Mouse (Mus musculus): ENCODE data around the gene Rffl. TPM values are rescaled to one million over a fixed set of nuclear protein-coding genes. Genes with fewer than 3 reads are reported as not detected.

Gene Rffl
- 11.5 and 12.0 TPM in 2 replicates for polyA plus RNA-seq (2016; fragmentation: Nextera tagmentation; extraction: Ambion mirVana)

DNA sequence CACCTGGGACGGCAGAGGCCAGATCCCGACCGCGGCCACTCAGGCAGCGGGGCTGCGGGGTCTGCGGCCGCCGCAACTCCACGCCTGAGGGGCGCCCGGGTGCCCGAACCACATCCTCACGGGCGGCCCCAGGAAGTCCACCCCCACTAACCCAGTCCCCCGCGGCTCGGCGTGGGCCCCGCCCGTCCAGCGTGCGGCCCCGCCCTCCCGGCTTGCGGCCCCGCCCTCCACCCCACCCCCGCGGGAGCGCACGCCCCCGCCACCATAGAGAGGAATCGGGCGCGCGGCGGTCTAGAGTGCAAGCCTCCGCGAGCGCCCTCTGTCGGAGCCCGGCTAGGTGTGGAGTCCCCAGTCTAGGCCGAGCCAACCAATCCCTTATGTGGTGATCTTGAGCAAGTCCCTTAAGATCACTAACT is at the start of gene Rffl:
Rffl (minus strand) TSS at position 180 of the 416 bp plus-strand sequence.
- H3K9me3 ChIP-seq (replicated peaks), result no peaks in the 10 kb centered on the region
- under 1% methylated on average over 43 of the region's 43 CpGs for WGBS
- H3K27ac ChIP-seq (replicated peaks), result peak within 1 kb of the TSS; percentile 87
- 0 out of 2 replicates have a peak, but pooled peaks cover 6% of the 10 kb centered on the region for H3K27me3 ChIP-seq (ENCODE audit: low read depth, poor library complexity, severe bottlenecking)
- H3K4me3 ChIP-seq, result peak within 1 kb of the TSS; percentile 87
- peaks cover 16% of the 10 kb centered on the region for H3K4me1 ChIP-seq
- peak; percentile 91 for DNase-seq (ENCODE audit: low spot score)
- H3K36me3 ChIP-seq, result no peaks in the 10 kb centered on the region

DNA sequence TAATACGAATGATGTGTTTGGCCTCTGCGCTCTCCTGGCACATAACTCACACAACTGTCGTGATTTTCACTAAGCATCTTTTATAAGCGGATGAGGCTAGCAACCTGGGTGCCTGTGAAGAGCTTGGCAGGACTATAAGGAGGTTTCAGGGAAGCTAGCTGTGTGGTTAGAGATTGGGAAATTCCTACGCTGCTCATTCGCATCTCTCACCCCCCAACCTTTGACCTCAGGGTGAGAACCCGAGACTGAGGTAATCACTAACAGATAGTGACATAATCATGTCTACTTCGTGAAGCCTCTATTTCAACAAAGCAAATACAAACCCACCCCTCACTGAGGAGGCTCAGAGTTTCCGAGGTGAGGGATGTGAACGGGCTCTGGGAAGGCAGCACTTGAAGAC is 49.8 kb upstream of the Rffl start:
- Histone ChIP-seq H3K27me3 (ENCODE audit: low read depth, poor library complexity, severe bottlenecking) (peaks cover 14% of the 10 kb centered on the region), H3K36me3 (no peaks in the 10 kb centered on the region), H3K4me3 (no peak overlapping the region), H3K4me1 (no peaks in the 10 kb centered on the region), H3K27ac (replicated peaks) (no peak overlapping the region), H3K9me3 (replicated peaks) (no peaks in the 10 kb centered on the region)
- no peak for DNase-seq (ENCODE audit: low spot score)
- WGBS, result 56% methylated on average over 10 of the region's 10 CpGs

DNA sequence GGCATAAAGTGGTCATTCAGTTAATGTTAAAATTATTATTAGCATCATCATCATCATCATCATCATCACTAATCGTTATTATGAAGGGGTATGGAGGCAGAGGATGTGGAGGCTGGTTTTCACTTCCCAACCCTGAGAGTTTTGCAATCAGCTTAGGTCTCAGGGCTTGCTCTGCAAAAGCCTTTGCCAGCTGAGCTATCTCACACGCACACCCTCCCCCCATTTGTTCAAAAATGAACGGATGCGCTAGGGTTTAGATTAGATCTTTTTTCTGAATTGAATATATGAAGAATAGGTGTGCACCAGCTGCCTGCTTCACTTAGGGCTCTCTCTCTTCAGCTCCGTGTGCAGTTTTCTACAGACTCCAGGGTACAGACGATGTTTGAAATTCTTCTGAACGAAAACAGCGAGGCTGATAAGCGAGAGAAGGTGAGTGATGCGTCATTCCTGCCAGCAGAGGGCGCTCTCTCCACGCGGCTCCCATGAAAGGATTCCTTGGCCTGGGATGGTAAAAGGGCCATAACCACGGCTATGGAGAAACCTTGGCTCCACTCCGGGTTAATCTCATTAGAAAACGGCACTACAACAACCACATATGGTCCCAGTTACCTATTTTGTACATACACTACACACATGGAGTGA is 43.8 kb upstream of the Rffl start:
- peak; percentile 84 for DNase-seq (ENCODE audit: low spot score)
- peak overlapping the region; percentile 40 for H3K4me3 ChIP-seq
- no peaks in the 10 kb centered on the region for H3K36me3 ChIP-seq
- no peak overlapping the region for H3K27ac ChIP-seq (replicated peaks)
- WGBS, result 10% methylated on average over 16 of the region's 16 CpGs
- H3K27me3 ChIP-seq (ENCODE audit: low read depth, poor library complexity, severe bottlenecking), result peaks cover 37% of the 10 kb centered on the region; the same call in 1 of the 2 replicates
- no peaks in the 10 kb centered on the region for H3K4me1 ChIP-seq
- H3K9me3 ChIP-seq (replicated peaks), result no peaks in the 10 kb centered on the region

DNA sequence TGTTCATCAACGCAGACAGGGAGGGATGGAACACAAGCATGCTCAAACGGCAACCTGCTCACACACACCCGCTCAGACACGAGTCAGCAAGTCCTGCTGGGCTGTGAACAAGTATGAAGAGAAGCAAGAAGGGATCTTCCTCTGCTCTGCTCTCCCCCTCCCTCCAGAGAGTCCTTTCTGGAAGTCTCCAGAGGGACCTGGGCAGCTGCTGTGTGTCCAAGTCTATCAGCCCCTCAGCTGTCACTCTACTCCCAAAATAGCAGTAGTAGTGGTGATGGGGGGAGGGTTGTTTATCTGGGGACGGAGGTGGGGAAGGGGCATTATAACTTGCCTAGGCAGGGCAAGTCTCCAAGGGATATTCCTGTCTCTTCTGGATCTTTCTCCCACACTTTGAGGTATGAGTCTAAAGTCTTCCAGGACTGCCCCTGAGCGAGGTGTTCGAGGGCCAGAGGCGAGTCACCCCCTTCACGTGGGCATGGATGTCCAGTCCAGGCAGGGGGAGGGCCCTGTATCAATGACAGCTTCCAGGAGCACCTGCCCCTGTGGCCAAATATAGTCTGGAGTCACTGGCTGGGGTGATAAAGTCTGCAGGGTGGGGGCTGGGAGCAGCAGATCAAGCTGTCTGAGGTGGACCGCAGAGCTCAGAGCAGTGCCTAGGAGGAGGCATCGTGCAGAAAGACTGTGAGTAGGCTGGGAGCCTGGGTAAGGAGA is 39.8 kb upstream of the Rffl start:
- 84% methylated on average over 11 of the region's 11 CpGs for WGBS
- Histone ChIP-seq H3K4me1 (peaks cover 15% of the 10 kb centered on the region), H3K36me3 (peaks cover 10% of the 10 kb centered on the region), H3K9me3 (replicated peaks) (no peaks in the 10 kb centered on the region), H3K27ac (replicated peaks) (no peak overlapping the region), H3K4me3 (no peak overlapping the region), H3K27me3 (ENCODE audit: low read depth, poor library complexity, severe bottlenecking) (peaks cover 36% of the 10 kb centered on the region)
- DNase-seq (ENCODE audit: low spot score), result no peak

DNA sequence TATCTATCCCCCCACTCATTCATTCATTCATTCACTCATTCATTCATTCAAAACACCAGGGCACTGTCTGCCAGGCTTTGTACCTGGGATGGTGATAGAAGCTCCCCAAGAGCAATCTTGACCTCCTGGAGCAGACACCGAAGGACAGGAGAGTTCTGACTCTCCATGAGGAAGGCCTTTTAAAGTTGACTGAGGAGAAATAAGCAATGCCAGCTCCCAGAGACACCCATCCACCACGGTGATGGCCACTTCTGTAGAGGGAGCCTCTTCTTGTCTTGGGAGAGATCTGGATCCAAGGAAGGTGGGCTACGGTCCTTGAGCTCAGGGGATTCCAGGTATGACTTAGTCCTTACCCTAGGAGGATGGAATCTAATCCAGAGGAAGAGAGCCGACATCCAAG is 39.2 kb upstream of the Rffl start, which contains the start of gene Unc45b:
Unc45b (plus strand) TSS at position 301 of the 400 bp plus-strand sequence.
- Histone ChIP-seq H3K27ac (replicated peaks) (no peak within 1 kb of the TSS), H3K4me1 (peaks cover 15% of the 10 kb centered on the region), H3K4me3 (no peak within 1 kb of the TSS), H3K36me3 (peaks cover 15% of the 10 kb centered on the region), H3K9me3 (replicated peaks) (no peaks in the 10 kb centered on the region), H3K27me3 (ENCODE audit: low read depth, poor library complexity, severe bottlenecking) (peaks cover 36% of the 10 kb centered on the region)
- WGBS, result 91% methylated on average over 4 of the region's 4 CpGs
- no peak for DNase-seq (ENCODE audit: low spot score)

DNA sequence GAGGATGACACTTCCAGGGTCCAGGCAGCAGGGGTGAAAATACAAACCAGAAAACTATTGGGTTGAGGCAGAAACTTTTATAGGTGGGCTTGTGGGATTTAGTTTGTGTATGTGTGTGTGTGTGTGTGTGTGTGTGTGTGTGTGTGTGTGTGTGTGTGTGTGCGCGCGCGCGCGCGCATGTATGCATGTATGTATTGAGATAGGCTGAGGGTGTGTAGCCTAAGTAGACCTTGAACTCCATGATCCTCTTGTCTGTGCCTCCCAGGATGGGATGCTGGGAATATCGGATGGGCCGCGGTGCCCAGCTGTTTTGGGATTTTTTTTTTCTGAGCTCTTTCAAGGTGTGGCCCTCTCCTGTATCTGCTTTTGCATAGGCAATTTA is 37.6 kb upstream of the Rffl start:
- Histone ChIP-seq H3K36me3 (peaks cover 32% of the 10 kb centered on the region), H3K27ac (replicated peaks) (peak overlapping the region; percentile 89), H3K4me1 (peaks cover 15% of the 10 kb centered on the region), H3K27me3 (ENCODE audit: low read depth, poor library complexity, severe bottlenecking) (peaks cover 26% of the 10 kb centered on the region), H3K4me3 (peak overlapping the region; percentile 95), H3K9me3 (replicated peaks) (no peaks in the 10 kb centered on the region)
- no peak for DNase-seq (ENCODE audit: low spot score)
- WGBS, result 61% methylated on average over 10 of the region's 10 CpGs

DNA sequence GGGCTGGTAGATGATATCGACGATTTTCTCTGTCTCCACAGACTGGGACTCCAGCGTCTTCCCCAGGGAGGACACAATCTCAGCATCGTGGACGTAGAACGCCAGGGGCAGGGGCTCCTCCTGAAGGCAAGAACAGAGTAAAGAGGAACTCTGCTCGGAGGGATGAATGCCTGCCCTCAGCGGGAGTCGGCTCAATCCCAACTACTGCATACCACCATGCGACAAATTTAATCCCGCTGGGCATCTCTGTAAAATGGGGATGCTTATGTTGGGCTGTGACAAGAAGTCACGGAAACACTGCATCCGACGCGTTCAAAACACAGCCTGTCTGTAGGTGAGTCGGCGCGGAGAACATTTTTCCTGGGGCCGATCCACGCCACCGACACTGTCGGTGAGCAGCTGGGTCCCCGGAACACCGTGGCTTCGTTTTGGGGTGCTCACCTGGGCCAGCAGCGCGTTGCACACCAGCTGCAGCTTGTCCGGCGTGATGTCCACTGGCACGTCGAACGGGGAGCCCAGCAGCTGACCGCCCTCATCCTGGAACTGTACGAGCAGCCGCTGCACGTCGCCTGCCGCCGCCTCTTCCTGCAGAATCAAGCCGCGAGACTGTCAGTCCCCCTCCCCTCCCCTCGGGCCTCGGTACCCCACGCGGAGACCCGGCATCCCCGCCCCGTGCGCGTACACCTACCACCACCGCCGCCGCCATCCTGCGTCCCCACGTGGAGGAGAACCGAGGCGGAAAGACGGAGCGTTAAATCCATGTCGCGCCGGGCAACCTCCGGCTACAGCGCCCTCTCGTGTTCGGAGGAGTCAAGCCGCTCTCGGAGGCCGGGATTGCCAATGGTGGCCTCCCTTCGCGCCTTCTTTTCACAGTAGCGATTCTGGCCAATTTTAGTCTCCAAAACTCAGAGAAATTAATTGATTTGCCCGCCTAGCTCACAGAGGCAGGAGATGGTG is 36.9 kb upstream of the Rffl start, which contains the start of gene Nle1:
Nle1 (minus strand) TSS at position 761 of the 957 bp plus-strand sequence.
- Histone ChIP-seq H3K36me3 (peaks cover 39% of the 10 kb centered on the region), H3K27ac (replicated peaks) (peak within 1 kb of the TSS; percentile 89), H3K4me1 (peaks cover 15% of the 10 kb centered on the region), H3K4me3 (peak within 1 kb of the TSS; percentile 95), H3K27me3 (ENCODE audit: low read depth, poor library complexity, severe bottlenecking) (peaks cover 20% of the 10 kb centered on the region), H3K9me3 (replicated peaks) (no peaks in the 10 kb centered on the region)
- peak; percentile 93 for DNase-seq (ENCODE audit: low spot score)
- 2% methylated on average over 73 of the region's 73 CpGs for WGBS

DNA sequence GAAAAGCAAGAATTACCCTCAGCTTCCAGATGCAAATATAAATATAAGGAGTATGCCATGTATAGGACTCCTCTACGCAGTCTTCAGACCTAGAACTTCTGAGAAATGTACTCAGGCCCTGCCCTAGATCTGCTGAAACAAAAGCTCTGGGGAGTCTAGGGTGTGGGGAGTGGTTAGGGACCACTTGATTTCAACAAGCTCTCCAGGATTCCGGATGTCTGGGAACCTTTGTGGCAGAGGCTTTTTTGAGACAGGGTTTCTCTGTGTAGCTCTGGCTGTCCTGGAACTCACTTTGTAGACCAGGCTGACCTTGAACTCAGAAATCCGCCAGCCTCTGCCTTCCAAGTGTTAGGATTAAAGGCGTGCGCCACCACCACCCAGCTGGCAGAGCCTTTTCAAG is 34.8 kb upstream of the Rffl start:
- 96% methylated on average over 5 of the region's 5 CpGs for WGBS

DNA sequence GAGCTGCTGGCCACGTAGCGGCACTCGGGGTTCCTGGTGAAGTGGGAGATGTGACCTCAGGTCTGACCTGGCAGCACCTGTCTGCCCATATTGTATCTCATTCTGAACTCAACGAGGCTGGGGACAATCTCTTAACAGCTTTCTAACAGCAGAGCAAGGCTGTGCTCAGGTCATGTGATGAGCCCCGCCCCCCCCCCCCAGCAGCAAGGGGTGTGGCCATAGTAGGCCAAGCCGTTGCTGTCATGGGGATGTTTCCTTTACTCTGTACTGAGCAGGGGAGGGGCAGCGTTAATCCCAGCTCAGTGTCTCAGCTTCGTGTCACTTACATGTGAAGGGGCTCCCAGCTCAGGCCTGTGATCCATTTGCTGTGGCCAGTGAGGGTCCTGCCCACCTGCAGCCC is 33.9 kb upstream of the Rffl start:
- Histone ChIP-seq H3K9me3 (replicated peaks) (no peaks in the 10 kb centered on the region), H3K4me1 (peaks cover 15% of the 10 kb centered on the region), H3K27ac (replicated peaks) (no peak overlapping the region), H3K27me3 (ENCODE audit: low read depth, poor library complexity, severe bottlenecking) (peaks cover 8% of the 10 kb centered on the region; the same call in 1 of the 2 replicates), H3K36me3 (peaks cover 68% of the 10 kb centered on the region), H3K4me3 (no peak overlapping the region)
- 70% methylated on average over 8 of the region's 8 CpGs for WGBS
- no peak for DNase-seq (ENCODE audit: low spot score)

More for the DNA sequence above, 34.8 kb upstream of the Rffl start:
- no peak for DNase-seq (ENCODE audit: low spot score)
- no peaks in the 10 kb centered on the region for H3K9me3 ChIP-seq (replicated peaks)
- H3K36me3 ChIP-seq, result peaks cover 60% of the 10 kb centered on the region
- peaks cover 15% of the 10 kb centered on the region for H3K4me1 ChIP-seq
- peaks cover 12% of the 10 kb centered on the region; the same call in 1 of the 2 replicates for H3K27me3 ChIP-seq (ENCODE audit: low read depth, poor library complexity, severe bottlenecking)
- no peak overlapping the region for H3K27ac ChIP-seq (replicated peaks)
- H3K4me3 ChIP-seq, result no peak overlapping the region

DNA sequence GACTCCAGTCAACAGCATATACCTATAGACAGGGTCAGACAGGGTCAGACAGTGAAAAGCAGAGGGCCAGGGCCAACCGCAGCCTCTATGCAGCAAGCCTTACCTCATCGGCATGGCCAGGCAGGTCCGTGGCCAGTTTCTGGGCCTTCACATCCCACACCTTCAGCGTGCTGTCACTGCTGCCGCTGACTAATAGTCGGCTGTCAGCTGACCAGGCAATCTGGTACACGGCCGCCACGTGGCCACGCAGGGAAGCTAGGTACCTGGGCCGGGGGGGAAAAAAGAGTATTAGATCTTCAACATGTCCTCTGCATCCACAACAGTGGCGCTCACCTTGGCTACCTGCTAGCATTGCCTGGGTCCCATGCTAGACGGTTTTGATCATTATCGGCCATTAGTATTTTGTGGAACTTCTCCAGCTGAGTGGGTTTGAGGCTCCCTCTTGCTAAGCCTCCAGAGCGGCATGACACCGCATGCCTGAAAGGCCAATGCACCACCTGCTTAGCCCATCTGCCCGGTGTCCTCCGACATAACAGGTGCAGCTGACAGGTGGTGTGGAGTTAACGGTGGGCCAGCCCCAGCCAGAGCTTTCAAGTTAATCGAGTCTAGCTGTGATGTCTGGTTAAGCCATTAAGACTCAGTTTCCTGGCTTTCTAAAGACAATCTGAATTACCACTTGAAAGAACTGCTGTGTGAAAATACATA is 30.7 kb upstream of the Rffl start:
- DNase-seq (ENCODE audit: low spot score), result no peak
- Histone ChIP-seq H3K4me1 (no peaks in the 10 kb centered on the region), H3K27ac (replicated peaks) (no peak overlapping the region), H3K4me3 (no peak overlapping the region), H3K36me3 (peaks cover 94% of the 10 kb centered on the region), H3K27me3 (ENCODE audit: low read depth, poor library complexity, severe bottlenecking) (no peaks in the 10 kb centered on the region), H3K9me3 (replicated peaks) (no peaks in the 10 kb centered on the region)
- WGBS, result 94% methylated on average over 20 of the region's 20 CpGs

DNA sequence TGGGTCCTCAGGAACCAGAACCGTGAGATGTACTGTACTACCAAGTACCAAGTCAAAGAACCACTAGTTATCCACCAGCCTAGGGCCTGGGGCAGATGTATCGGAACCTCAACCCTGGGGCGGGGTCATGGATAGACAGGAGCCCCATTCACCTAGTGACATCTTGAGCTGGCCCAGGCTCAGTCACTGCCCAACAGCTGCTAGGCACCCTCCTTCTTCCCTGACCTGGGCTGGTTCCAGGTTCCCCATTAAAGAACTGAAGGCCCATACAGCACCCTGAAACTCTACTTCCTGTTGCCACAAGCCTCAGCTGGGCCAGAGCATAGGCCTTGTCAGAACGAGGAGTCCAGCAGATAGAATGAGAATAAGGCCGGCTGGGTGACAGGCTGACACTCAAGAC is 28.7 kb upstream of the Rffl start:
- 95% methylated on average over 5 of the region's 5 CpGs for WGBS
- DNase-seq (ENCODE audit: low spot score), result no peak
- H3K4me1 ChIP-seq, result no peaks in the 10 kb centered on the region
- H3K4me3 ChIP-seq, result no peak overlapping the region
- H3K9me3 ChIP-seq (replicated peaks), result no peaks in the 10 kb centered on the region
- no peaks in the 10 kb centered on the region for H3K27me3 ChIP-seq (ENCODE audit: low read depth, poor library complexity, severe bottlenecking)
- H3K27ac ChIP-seq (replicated peaks), result no peak overlapping the region
- peaks cover 74% of the 10 kb centered on the region for H3K36me3 ChIP-seq

DNA sequence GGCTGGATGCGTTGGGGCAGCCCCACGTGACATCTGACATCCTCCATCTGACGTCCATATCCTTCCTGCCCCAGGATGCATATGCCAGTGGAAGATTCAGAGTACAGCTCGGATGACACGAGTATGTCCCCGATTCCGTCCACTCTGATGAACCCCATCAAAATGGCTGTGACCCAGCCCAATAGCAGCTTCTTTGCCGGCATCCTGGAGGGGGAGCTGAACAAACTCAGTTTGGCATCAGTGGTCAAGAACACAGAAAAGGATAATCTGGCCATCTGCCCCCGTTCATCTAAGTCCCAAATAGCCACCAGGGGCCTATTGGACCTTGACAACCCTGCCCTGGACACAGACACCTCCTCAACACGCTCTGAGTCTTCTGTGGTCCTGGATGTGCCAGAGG is 26.5 kb upstream of the Rffl start:
- 85% methylated on average over 10 of the region's 10 CpGs for WGBS
- no peak overlapping the region for H3K27ac ChIP-seq (replicated peaks)
- no peak overlapping the region for H3K4me3 ChIP-seq
- H3K27me3 ChIP-seq (ENCODE audit: low read depth, poor library complexity, severe bottlenecking), result no peaks in the 10 kb centered on the region
- peaks cover 51% of the 10 kb centered on the region for H3K36me3 ChIP-seq
- DNase-seq (ENCODE audit: low spot score), result no peak
- H3K4me1 ChIP-seq, result no peaks in the 10 kb centered on the region
- H3K9me3 ChIP-seq (replicated peaks), result no peaks in the 10 kb centered on the region

Data from midbrain, embryonic 10.5 days (tissue).